Mouse (Mus musculus) heart, embryonic 13.5 days (tissue): Measurements from ENCODE around the gene Pspn. TPM values are rescaled to one million over a fixed set of nuclear protein-coding genes. Genes with fewer than 3 reads are reported as not detected.

ENCODE experiments used
- ATAC-seq: fragments of 200-750 bp; cut with Nextera tagmentation; 2 replicates; pipeline ENCODE4 v1.8.0; 2017; ENCODE audit warnings: moderate TSS enrichment; ENCODE audit not compliant: insufficient number of reproducible peaks, low FRiP score, low TSS enrichment; ENCODE audit errors: extremely low read depth
- H3K27ac ChIP-seq: fragments of 300-500 bp; sonication (generic); replicated peaks from 2 replicates; pipeline ENCODE4 v1.5.1; 2015; ENCODE audit warnings: moderate library complexity, mild to moderate bottlenecking, inconsistent platforms
- H3K27me3 ChIP-seq: fragments of 300-500 bp; sonication (generic); replicated peaks from 2 replicates; pipeline ENCODE4 v1.6.1; 2015; ENCODE audit warnings: mild to moderate bottlenecking, inconsistent platforms
- H3K36me3 ChIP-seq: fragments of 300-500 bp; sonication (generic); 2 replicates; pipeline ENCODE4 v1.6.1; 2015; ENCODE audit warnings: mild to moderate bottlenecking, inconsistent platforms
- H3K4me1 ChIP-seq: fragments of 300-500 bp; sonication (generic); 2 replicates; pipeline ENCODE4 v1.6.1; 2015; ENCODE audit warnings: inconsistent platforms
- H3K4me2 ChIP-seq: fragments of 300-500 bp; sonication (generic); 2 replicates; pipeline ENCODE4 v1.6.1; 2015; ENCODE audit warnings: inconsistent platforms, mild to moderate bottlenecking, moderate library complexity
- H3K4me3 ChIP-seq: fragments of 300-500 bp; sonication (generic); 2 replicates; pipeline ENCODE4 v1.5.1; 2015; ENCODE audit warnings: moderate library complexity, mild to moderate bottlenecking, inconsistent platforms
- H3K9ac ChIP-seq: fragments of 300-500 bp; sonication (generic); 2 replicates; pipeline ENCODE4 v1.6.1; 2015; ENCODE audit warnings: inconsistent platforms, mild to moderate bottlenecking, moderate library complexity
- H3K9me3 ChIP-seq: fragments of 300-500 bp; sonication (generic); 2 replicates; pipeline ENCODE4 v1.6.1; 2016; ENCODE audit warnings: inconsistent platforms
- WGBS: fragments of 180-500 bp; shearing (Covaris S2); methylation state at CpG from one replicate; pipeline ENCODE4 v1.1.7; 2015; ENCODE audit warnings: mixed read lengths; 5-methylcytosine and 5-hydroxymethylcytosine counted together
- polyA plus RNA-seq: library from polyadenylated mRNA; unstranded; fragments of >200 nt; fragmentation: Nextera tagmentation; extraction: Ambion mirVana; gene quantifications from 2 replicates; pipeline ENCODE4 v1.2.1, GENCODE M21; 2015

Pspn gene
- polyA plus RNA-seq, 1 experiment from 2014 or later, result 0.35 TPM

DNA sequence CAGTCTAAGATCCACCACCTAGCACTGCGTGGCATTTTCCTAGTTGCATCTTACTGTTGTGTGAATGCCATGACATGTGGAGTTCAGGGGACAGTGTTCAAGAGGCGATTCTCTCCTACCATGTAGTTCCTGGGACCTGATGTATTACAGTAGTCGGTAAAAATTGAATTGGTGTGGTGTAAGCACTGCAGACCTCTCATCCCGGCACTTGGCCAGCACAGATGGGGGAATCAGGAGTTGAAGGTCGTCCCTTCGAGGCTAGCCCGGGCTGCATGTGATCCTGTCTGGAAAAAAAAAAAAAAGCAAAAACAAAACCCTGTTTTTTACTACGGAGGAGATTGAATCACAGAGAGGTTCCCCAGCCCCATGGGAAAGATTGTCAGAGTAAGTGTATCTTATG, 4.8 kb downstream of the Pspn start:
- peaks cover 69% of the 10 kb centered on the region for H3K36me3 ChIP-seq
- WGBS, result 86% methylated on average over 8 of the region's 8 CpGs
- no peaks in the 10 kb centered on the region for H3K9me3 ChIP-seq
- no peak overlapping the region for H3K9ac ChIP-seq
- H3K27me3 ChIP-seq, result no peaks in the 10 kb centered on the region
- no peak overlapping the region for H3K27ac ChIP-seq
- no peak for ATAC-seq
- no peak overlapping the region for H3K4me3 ChIP-seq
- H3K4me1 ChIP-seq, result peaks cover 27% of the 10 kb centered on the region
- H3K4me2 ChIP-seq, result no peak overlapping the region

DNA sequence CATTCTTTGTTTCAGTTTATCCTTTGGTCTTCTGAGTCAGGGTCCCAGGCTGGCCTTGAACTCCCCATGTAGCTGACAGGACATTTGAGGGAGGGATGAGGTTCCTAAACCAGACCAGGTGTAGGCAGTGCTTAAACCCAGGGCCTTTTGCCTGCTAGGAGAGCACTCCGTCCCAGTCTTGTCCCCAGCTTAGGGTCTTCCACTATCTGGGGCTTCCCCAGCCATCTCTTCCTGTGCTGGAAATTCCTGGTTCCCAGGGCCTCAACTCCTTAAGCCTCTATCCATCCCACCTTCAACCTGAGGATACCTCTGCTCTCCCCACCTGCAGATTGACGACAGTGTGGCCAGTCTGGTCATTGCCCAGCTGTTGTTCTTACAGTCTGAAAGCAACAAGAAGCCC, 8.9 kb downstream of the Pspn start:
- no peak for ATAC-seq
- Histone ChIP-seq H3K36me3 (peaks cover 48% of the 10 kb centered on the region), H3K9me3 (no peaks in the 10 kb centered on the region), H3K4me2 (peak overlapping the region; percentile 87), H3K4me1 (peaks cover 15% of the 10 kb centered on the region), H3K27ac (no peak overlapping the region), H3K9ac (peak overlapping the region; percentile 91), H3K27me3 (no peaks in the 10 kb centered on the region), H3K4me3 (peak overlapping the region; percentile 81)
- WGBS, result 67% methylated on average over 2 of the region's 2 CpGs

DNA sequence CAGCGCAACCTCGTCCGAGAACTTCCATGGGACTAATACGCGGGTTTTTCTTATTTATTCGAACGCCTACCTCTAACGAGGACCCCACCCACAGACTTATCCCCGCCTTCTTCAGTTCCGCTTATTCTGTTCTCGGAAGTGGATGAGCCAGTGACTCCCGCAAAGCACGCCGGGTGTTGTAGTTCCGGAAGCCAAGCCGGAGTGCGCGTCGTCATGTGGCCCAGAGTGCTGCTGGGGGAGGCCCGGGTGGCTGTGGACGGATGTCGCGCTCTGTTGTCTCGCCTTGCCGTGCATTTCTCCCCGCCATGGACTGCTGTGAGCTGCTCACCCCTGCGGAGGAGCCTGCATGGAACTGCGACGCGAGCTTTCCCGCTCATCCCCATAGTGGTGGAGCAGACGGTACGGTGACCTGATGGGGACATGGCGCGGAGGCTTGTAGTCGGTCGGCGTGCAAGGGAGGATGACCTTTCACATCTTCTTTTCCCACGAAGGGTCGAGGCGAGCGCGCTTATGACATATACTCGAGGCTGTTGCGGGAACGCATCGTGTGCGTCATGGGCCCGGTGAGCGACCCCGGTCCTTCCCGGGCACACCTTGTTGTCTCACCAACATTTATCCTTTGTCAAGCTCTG, 9.6 kb downstream of the Pspn start, which contains the start of gene Clpp:
Clpp (plus strand) TSS at position 191 of the 632 bp plus-strand sequence.
- Histone ChIP-seq H3K4me1 (peaks cover 15% of the 10 kb centered on the region), H3K4me2 (peak within 1 kb of the TSS; percentile 87), H3K27ac (peak within 1 kb of the TSS; percentile 76), H3K27me3 (no peaks in the 10 kb centered on the region), H3K4me3 (peak within 1 kb of the TSS; percentile 81), H3K9ac (peak within 1 kb of the TSS; percentile 91), H3K9me3 (no peaks in the 10 kb centered on the region), H3K36me3 (peaks cover 40% of the 10 kb centered on the region)
- ATAC-seq, result peak; percentile 91
- WGBS, result under 1% methylated on average over 52 of the region's 52 CpGs

DNA sequence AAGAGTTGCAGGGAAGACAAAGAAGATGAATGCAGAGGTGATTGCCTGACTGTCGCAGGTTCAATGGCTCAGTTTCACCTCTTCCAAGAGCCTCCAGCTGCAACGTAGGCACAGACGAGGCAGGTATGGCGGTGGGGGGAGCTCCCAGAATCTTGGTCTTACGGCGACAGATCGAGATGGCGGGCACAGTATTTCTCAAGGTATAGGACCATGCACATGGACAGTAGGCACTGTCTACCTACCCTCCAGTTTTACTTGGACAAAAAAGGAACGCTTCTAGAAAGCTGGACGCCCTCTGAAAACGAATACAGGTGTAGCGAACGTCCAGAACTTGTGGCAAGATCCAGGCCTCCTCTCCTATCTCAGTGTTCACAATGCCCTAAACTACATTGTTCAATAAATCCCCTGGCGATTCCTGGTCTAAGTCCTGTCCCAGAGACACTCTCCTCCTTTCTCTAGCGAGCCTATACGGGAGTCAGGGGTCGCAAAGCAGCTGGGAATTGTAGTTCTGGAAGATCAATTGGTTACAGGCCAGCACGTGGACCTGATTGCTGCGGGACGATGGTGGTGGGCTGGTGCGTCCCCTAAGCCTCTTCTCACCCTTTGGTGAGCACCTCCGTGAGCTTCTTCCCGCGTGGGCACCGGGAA, 10.2 kb downstream of the Pspn start:
- Histone ChIP-seq H3K9me3 (no peaks in the 10 kb centered on the region), H3K4me2 (peak overlapping the region; percentile 87), H3K27ac (peak overlapping the region; percentile 76), H3K9ac (peak overlapping the region; percentile 91), H3K27me3 (no peaks in the 10 kb centered on the region), H3K4me3 (peak overlapping the region; percentile 81), H3K36me3 (peaks cover 34% of the 10 kb centered on the region), H3K4me1 (peaks cover 15% of the 10 kb centered on the region)
- ATAC-seq, result peak; percentile 75
- 3% methylated on average over 25 of the region's 25 CpGs for WGBS

DNA sequence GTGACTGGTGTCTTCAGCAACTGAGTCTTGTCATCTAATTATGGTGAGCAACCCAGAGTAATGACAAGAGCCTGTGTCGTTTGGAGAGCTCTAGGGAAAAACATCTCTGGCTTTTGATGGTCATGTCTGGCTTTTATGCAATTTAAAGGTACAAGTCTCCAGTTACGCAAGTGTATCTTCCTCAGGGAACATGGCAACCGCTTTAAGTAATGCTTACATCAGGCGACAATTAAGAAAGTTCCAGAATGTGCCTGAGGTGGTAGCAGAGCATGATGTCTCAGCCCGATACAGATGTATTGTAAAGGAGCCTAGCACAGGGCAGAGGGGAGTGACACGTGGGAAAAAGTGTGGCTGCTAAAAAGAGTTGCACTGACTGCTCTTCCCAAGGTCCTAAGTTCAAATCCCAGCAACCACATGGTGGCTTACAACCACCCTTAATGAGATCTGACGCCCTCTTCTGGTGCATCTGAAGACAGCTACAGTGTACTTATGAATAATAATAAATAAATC, 10.8 kb downstream of the Pspn start:
- no peaks in the 10 kb centered on the region for H3K27me3 ChIP-seq
- peak overlapping the region; percentile 76; the same call in 1 of the 2 replicates for H3K27ac ChIP-seq
- H3K9ac ChIP-seq, result peak overlapping the region; percentile 91
- ATAC-seq, result no peak
- H3K4me3 ChIP-seq, result peak overlapping the region; percentile 81
- 67% methylated on average over 7 of the region's 7 CpGs for WGBS
- no peaks in the 10 kb centered on the region for H3K9me3 ChIP-seq
- peaks cover 28% of the 10 kb centered on the region for H3K36me3 ChIP-seq
- peak overlapping the region; percentile 87 for H3K4me2 ChIP-seq
- peaks cover 15% of the 10 kb centered on the region for H3K4me1 ChIP-seq

DNA sequence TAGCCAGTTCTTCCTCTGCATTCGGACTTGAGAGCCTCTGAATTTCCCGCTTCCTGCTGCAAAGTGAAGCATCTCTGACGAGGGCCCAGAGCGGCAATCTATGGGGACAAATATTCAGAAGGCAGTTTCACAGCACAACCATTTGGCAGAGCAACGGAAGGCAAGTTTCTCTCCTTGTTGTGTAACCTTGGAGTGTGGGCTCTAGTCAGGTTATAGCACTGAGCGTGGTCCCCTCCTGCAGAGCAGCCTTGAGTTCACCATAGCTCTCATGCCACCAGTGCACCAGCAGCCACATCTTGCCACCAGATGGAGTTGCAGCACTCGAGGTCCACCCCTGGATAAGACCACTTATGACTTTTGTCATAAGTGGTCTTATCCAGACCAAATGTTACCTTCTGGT, 11.4 kb downstream of the Pspn start:
- no peak for ATAC-seq
- H3K4me1 ChIP-seq, result peaks cover 15% of the 10 kb centered on the region
- H3K4me3 ChIP-seq, result no peak overlapping the region
- no peaks in the 10 kb centered on the region for H3K27me3 ChIP-seq
- peaks cover 22% of the 10 kb centered on the region for H3K36me3 ChIP-seq
- H3K9me3 ChIP-seq, result no peaks in the 10 kb centered on the region
- no peak overlapping the region for H3K4me2 ChIP-seq
- H3K9ac ChIP-seq, result no peak overlapping the region
- WGBS, result 76% methylated on average over 7 of the region's 7 CpGs
- no peak overlapping the region for H3K27ac ChIP-seq

DNA sequence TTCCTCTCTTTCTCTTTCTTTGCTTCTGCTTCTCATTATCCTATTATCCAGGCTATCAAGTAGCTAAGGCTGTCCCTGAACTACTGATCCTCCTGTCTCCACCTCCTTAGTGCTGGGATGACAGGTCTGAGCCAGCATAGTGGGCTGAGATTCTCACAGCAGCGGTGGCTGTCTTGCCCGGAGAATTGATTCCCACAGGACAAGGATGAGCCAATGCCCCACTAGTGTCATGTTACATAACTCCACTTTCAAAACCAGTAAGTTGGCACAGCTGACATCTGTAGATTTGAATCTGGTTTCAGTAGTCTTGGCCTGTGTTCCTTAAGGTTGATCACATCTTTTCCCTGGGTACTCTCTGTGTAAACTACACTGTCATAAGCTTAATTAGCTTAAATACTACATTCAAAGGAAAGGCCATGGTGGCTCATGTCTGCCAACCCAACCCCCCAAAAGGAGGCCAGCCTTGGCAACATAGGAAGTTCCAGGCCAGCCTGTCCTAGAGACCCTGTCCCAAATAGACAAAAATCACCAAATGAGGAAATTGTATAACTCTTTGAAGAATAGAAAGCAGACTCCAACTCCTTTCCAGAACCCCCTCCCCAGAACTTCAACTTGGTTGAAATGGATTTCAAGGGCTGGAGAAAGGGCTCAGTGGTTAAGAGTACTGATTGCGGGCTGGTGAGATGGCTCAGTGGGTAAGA, 13.6 kb downstream of the Pspn start:
- Histone ChIP-seq H3K27me3 (no peaks in the 10 kb centered on the region), H3K4me3 (no peak overlapping the region), H3K4me2 (no peak overlapping the region), H3K27ac (no peak overlapping the region), H3K9me3 (no peaks in the 10 kb centered on the region), H3K9ac (no peak overlapping the region), H3K4me1 (peaks cover 10% of the 10 kb centered on the region), H3K36me3 (0 out of 2 replicates have a peak, but pooled peaks cover 2% of the 10 kb centered on the region)
- WGBS, result 80% methylated on average over 3 of the region's 3 CpGs
- no peak for ATAC-seq

DNA sequence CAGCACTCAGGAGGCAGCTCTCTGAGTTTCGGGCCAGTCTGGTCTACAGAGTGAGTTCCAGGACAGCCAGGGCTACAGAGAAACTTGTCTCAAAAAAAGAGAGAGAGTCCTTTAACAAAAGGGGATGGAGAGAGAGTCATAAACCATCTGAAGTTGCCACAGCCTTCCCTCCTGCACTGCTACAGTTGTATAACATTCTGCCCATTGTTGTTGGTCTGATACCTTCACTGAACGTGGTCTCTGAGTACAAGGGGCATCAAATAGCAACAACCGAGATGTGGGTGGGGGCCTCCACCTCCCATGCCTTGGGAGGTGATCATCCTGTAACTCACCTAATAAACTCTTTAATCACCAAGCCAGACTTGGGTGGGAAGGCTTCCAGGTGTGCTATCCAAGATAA, 14.2 kb downstream of the Pspn start:
- ATAC-seq, result no peak
- 62% methylated on average over 3 of the region's 3 CpGs for WGBS
- H3K36me3 ChIP-seq, result no peaks in the 10 kb centered on the region
- H3K27me3 ChIP-seq, result no peaks in the 10 kb centered on the region
- no peaks in the 10 kb centered on the region for H3K9me3 ChIP-seq
- H3K4me1 ChIP-seq, result peaks cover 4% of the 10 kb centered on the region
- no peak overlapping the region for H3K4me2 ChIP-seq
- H3K9ac ChIP-seq, result no peak overlapping the region
- H3K4me3 ChIP-seq, result no peak overlapping the region
- H3K27ac ChIP-seq, result no peak overlapping the region

DNA sequence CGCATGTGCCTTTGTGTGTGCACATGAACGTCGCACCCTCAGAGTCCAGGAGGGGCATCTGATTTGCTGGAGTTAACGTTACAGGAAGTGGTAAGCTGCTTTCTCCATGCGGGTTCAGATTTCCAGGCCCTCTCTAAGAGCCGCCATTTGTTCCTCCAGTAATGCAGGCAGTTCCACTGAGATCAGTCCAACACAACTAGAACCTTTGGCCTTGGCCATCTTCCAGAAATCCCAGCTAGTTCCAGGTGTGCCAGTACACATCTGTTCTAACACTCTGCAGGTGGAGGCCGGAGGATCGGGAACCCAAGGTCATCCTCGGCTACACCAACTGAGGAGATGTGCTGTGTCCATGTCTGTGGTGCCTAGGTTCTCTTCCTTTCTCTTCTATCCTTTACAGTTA, 14.9 kb downstream of the Pspn start:
- H3K4me3 ChIP-seq, result no peak overlapping the region
- no peaks in the 10 kb centered on the region for H3K27me3 ChIP-seq
- no peaks in the 10 kb centered on the region for H3K9me3 ChIP-seq
- no peak for ATAC-seq
- peaks cover 4% of the 10 kb centered on the region for H3K4me1 ChIP-seq
- no peaks in the 10 kb centered on the region for H3K36me3 ChIP-seq
- H3K27ac ChIP-seq, result no peak overlapping the region
- H3K9ac ChIP-seq, result no peak overlapping the region
- no peak overlapping the region for H3K4me2 ChIP-seq
- 75% methylated on average over 9 of the region's 9 CpGs for WGBS

DNA sequence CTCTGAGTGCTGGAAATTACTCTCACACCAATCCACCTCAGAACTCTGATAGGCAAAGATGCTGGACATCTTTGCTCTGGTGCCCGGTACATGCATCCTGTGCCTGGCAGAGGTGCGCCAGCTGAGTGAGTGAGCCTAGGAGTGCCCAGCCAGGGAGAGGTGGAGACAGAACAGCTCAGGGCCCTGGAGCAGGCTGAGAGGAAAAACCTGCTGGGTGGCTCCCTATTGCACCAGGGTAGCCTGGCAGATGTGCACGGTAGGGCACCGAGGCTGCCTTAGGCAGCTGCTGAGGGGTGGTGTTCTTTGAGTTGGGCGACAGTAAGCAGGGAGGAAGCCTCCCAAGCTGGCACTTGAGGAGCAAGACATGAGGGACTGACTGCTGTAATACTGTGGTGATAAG, 17.8 kb downstream of the Pspn start, which contains the start of gene Acer1:
Acer1 (minus strand) TSS at position 114 of the 400 bp plus-strand sequence.
- WGBS, result 51% methylated on average over 5 of the region's 5 CpGs

DNA sequence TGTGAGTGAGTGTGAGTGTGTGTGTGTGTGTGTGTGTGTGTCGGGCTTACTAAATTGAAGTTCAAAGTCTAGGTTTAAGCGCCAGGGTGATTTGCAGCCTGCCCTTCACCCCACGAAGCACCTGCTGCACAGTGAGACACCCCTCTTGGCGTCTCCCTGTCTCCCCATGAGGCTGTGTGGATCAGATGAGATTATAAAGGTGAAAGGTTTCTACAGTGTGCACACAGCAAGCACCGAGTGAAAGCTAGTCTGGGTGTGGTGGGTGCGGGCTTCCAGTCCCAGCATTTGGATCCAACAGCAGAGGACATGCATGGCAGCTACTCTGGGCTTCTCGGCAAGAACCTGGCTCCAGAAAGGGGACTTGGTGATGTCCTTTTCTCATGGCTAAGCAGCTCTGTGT, 18.8 kb downstream of the Pspn start:
- no peak overlapping the region for H3K9ac ChIP-seq
- H3K27me3 ChIP-seq, result 0 out of 2 replicates have a peak, but pooled peaks cover 4% of the 10 kb centered on the region
- no peaks in the 10 kb centered on the region for H3K36me3 ChIP-seq
- H3K4me1 ChIP-seq, result no peaks in the 10 kb centered on the region
- H3K4me2 ChIP-seq, result no peak overlapping the region
- H3K9me3 ChIP-seq, result no peaks in the 10 kb centered on the region
- H3K27ac ChIP-seq, result no peak overlapping the region
- 69% methylated on average over 7 of the region's 7 CpGs for WGBS
- H3K4me3 ChIP-seq, result no peak overlapping the region
- ATAC-seq, result no peak

More for the DNA sequence above, 17.8 kb downstream of the Pspn start, which contains the start of gene Acer1:
- Histone ChIP-seq H3K27me3 (0 out of 2 replicates have a peak, but pooled peaks cover 4% of the 10 kb centered on the region), H3K4me2 (no peak within 1 kb of the TSS), H3K4me3 (no peak within 1 kb of the TSS), H3K4me1 (no peaks in the 10 kb centered on the region), H3K36me3 (no peaks in the 10 kb centered on the region), H3K9me3 (no peaks in the 10 kb centered on the region), H3K27ac (no peak within 1 kb of the TSS), H3K9ac (no peak within 1 kb of the TSS)
- ATAC-seq, result no peak
